ENCODE assay signal across 7 mouse cellular contexts in genomic region chr15:102065661-102066325, GRCm38 (mm10). TPM values are rescaled to one million over a fixed set of nuclear protein-coding genes. Genes with fewer than 3 reads are reported as not detected.
DNase-seq lines count a peak whose midpoint lies in the region; ATAC-seq and TF ChIP-seq lines count a peak whose summit lies in the region.

No protein-coding gene starts in this region.

- peak; percentile 100 for TF ChIP-seq CTCF in small intestine, adult 2 months (IDR thresholded peaks at IDR 0.05; ENCODE audit: extremely low read depth, insufficient read length, insufficient replicate concordance, low read depth, low read length)

- 0 out of 2 replicates have a peak overlapping the region, but pooled peaks have one; percentile 2 for H3K4me3 ChIP-seq in embryonic facial prominence, embryonic 10.5 days
- H3K4me3 ChIP-seq in midbrain, embryonic 13.5 days (replicated peaks) = no peak overlapping the region
- no peak overlapping the region for H3K4me3 ChIP-seq in small intestine, adult 2 months (ENCODE audit: low read depth, low read length)

- no peak overlapping the region for H3K27ac ChIP-seq in embryonic facial prominence, embryonic 10.5 days (replicated peaks)
- H3K27ac ChIP-seq in midbrain, embryonic 13.5 days = no peak overlapping the region
- no peak overlapping the region for H3K27ac ChIP-seq in small intestine, adult 2 months (ENCODE audit: insufficient read depth, low read depth, low read length)

- TF ChIP-seq POLR2A in small intestine, adult 2 months (IDR thresholded peaks at IDR 0.05; ENCODE audit: low read depth, low read length) = no peak

- WGBS in embryonic facial prominence, embryonic 10.5 days = 4% methylated on average over 20 of the region's 20 CpGs
- WGBS in midbrain, embryonic 13.5 days = 6% methylated on average over 20 of the region's 20 CpGs
- WGBS in small intestine, adult 2 months = 2% methylated on average over 20 of the region's 20 CpGs

- no peaks in the 10 kb centered on the region for H3K9me3 ChIP-seq in embryonic facial prominence, embryonic 10.5 days
- H3K9me3 ChIP-seq in midbrain, embryonic 13.5 days = no peaks in the 10 kb centered on the region

- ATAC-seq in midbrain, embryonic 13.5 days = peak; percentile 83

- H3K27me3 ChIP-seq in embryonic facial prominence, embryonic 10.5 days (replicated peaks; ENCODE audit: low read depth, poor library complexity, severe bottlenecking) = peaks cover 17% of the 10 kb centered on the region
- peaks cover 29% of the 10 kb centered on the region for H3K27me3 ChIP-seq in midbrain, embryonic 13.5 days
- no peaks in the 10 kb centered on the region for H3K27me3 ChIP-seq in small intestine, adult 2 months (ENCODE audit: control insufficient read depth, insufficient read depth, low read length)

- no peak overlapping the region for H3K4me2 ChIP-seq in midbrain, embryonic 13.5 days (replicated peaks)

- 0 out of 2 replicates have a peak overlapping the region, but pooled peaks have one; percentile 28 for H3K9ac ChIP-seq in midbrain, embryonic 13.5 days (replicated peaks)

- peaks cover 24% of the 10 kb centered on the region for H3K4me1 ChIP-seq in embryonic facial prominence, embryonic 10.5 days
- no peaks in the 10 kb centered on the region for H3K4me1 ChIP-seq in midbrain, embryonic 13.5 days (replicated peaks)
- peaks cover 11% of the 10 kb centered on the region; the same call in 1 of the 2 replicates for H3K4me1 ChIP-seq in small intestine, adult 2 months (ENCODE audit: control insufficient read depth, insufficient read depth, insufficient read length, low read length)

- no peaks in the 10 kb centered on the region for H3K36me3 ChIP-seq in embryonic facial prominence, embryonic 10.5 days (replicated peaks)
- no peaks in the 10 kb centered on the region for H3K36me3 ChIP-seq in midbrain, embryonic 13.5 days
- no peaks in the 10 kb centered on the region for H3K36me3 ChIP-seq in small intestine, adult 2 months (ENCODE audit: control insufficient read depth, insufficient read depth, low read length)

- DNase-seq in adrenal gland, postnatal 10 days = peak; percentile 98
- DNase-seq in embryonic facial prominence, embryonic 10.5 days (ENCODE audit: low spot score) = peak; percentile 94
- DNase-seq in heart, adult 11 months = peak; percentile 98
- peak; percentile 87 for DNase-seq in kidney, adult 11 months
- peak; percentile 95 for DNase-seq in left cerebral cortex, postnatal 4 days

- intact Hi-C loops in left cerebral cortex, postnatal 4 days (cut with DNase I) = loop anchor here (2.0 to 5.0 kb wide), 2 partner anchors 77 to 728 kb away; no protein-coding TSS in a partner anchor

RNA-seq across cellular contexts. Expression of gene Eif4b, which starts 7.8 kb away (rescaled TPM):
- 100 to 1,000 TPM; 248 to 266 TPM for total RNA-seq in adrenal gland, postnatal 10 days (2021)
- 133 and 136 TPM in 2 replicates for polyA plus RNA-seq in embryonic facial prominence, embryonic 10.5 days (2016; fragmentation: Nextera tagmentation; extraction: Ambion mirVana)
- 100 to 1,000 TPM; 206 to 211 TPM for total RNA-seq in left cerebral cortex, postnatal 4 days (2021)
- 89.9 and 91.2 TPM in 2 replicates for polyA plus RNA-seq in midbrain, embryonic 13.5 days (2015; fragmentation: Nextera tagmentation; extraction: Ambion mirVana)
- 22.7 and 54.7 TPM in 2 replicates for polyA plus RNA-seq in small intestine, adult 2 months (2012; rRNA removed)

RNA-seq across cellular contexts. Expression of gene Tns2, which starts 34.4 kb away (rescaled TPM):
- total RNA-seq in adrenal gland, postnatal 10 days (2021) = 10 to 100 TPM; 64.5 to 84.6 TPM
- polyA plus RNA-seq in embryonic facial prominence, embryonic 10.5 days (2016; fragmentation: Nextera tagmentation; extraction: Ambion mirVana) = 12.3 and 14.9 TPM in 2 replicates
- total RNA-seq in left cerebral cortex, postnatal 4 days (2021) = 10 to 100 TPM in 1 of 2 experiments, 1 to 10 TPM in 1; 8.5 to 11.4 TPM
- polyA plus RNA-seq in midbrain, embryonic 13.5 days (2015; fragmentation: Nextera tagmentation; extraction: Ambion mirVana) = 6.1 and 6.9 TPM in 2 replicates
- 26.4 and 42.5 TPM in 2 replicates for polyA plus RNA-seq in small intestine, adult 2 months (2012; rRNA removed)

RNA-seq across cellular contexts. Expression of gene Krt18, which starts 37.8 kb away (rescaled TPM):
- 10 to 100 TPM; 15.9 to 28.3 TPM for total RNA-seq in adrenal gland, postnatal 10 days (2021)
- 95.2 and 101 TPM in 2 replicates for polyA plus RNA-seq in embryonic facial prominence, embryonic 10.5 days (2016; fragmentation: Nextera tagmentation; extraction: Ambion mirVana)
- total RNA-seq in left cerebral cortex, postnatal 4 days (2021) = under 1 TPM; 0.26 to 0.64 TPM
- polyA plus RNA-seq in midbrain, embryonic 13.5 days (2015; fragmentation: Nextera tagmentation; extraction: Ambion mirVana) = 1.2 and 2.5 TPM in 2 replicates
- 141 and 200 TPM in 2 replicates for polyA plus RNA-seq in small intestine, adult 2 months (2012; rRNA removed)

Comparison
In these comparisons a context has a peak if more than half of its experiments do, and no peak if none do; other contexts are left out.
1. RNA of gene Krt18, which starts 37.8 kb away (polyA plus RNA-seq): 141 to 200 TPM in small intestine, adult 2 months and 95.2 to 101 TPM in embryonic facial prominence, embryonic 10.5 days; 1.2 to 2.5 TPM in midbrain, embryonic 13.5 days; every median in the first group is over 10 times any median in the second.
2. Peak in every context shown above with its lines, with median percentiles within 50 percentile points of each other: DNase-seq.